ENCODE assay signal across 8 mouse cellular contexts in the genomic region with DNA sequence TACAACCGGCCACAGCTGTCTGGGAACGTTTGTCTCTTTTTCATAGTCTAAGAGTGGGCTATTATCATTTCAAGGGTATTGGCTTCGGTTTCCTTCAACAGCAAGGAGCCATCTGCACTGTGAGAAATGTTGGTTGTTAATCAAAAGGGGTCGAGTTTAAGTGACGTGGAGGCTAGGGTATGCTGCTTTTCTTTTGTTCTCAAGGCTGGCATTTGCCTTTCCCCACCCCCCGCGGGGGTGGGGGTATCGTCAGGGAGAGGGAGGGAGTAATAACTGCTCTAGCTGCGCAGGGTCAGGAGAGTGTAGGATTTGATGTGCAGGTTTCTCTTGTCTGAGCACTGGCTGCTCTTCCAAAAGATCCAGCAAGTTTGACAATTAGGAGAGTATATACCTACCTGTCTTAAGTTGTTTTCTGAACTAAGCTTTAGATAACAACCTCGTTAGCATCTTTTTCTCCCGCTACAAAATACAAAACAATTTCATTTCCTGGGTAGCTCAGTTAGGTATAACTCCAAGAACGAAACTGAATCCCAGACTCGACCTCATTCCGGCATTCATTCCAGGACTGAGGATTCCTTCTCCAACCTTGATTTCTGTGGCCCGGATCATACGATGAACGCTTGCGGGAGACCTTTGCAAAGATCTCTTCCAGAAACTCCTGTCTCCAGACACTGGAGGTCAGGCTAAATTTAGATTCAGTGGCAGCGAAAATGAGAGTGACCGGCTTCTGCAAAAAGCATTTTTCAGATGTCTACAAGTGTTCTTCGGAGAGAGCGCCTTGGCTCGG. TPM values are rescaled to one million over a fixed set of nuclear protein-coding genes. Genes with fewer than 3 reads are reported as not detected.
DNase-seq lines count a peak whose midpoint lies in the region; ATAC-seq and TF ChIP-seq lines count a peak whose summit lies in the region.

No protein-coding gene starts in this region.

- H3K9ac ChIP-seq in embryonic facial prominence, embryonic 14.5 days (ENCODE audit: low read depth, low read length) = peak overlapping the region; percentile 77
- peak overlapping the region; percentile 82 for H3K9ac ChIP-seq in hindbrain, embryonic 13.5 days
- H3K9ac ChIP-seq in liver, embryonic 14.5 days (replicated peaks) = peak overlapping the region; percentile 66

- H3K4me3 ChIP-seq in embryonic facial prominence, embryonic 14.5 days (ENCODE audit: low read depth, low read length) = peak overlapping the region; percentile 78
- peak overlapping the region; percentile 71 for H3K4me3 ChIP-seq in hindbrain, embryonic 13.5 days
- H3K4me3 ChIP-seq in liver, embryonic 14.5 days (ENCODE audit: insufficient read depth in 1 of 2, low read depth in 2 of 2, low read length in 2 of 2) = peak overlapping the region; percentile 77 to 99

- no peaks in the 10 kb centered on the region for H3K27me3 ChIP-seq in embryonic facial prominence, embryonic 14.5 days (replicated peaks; ENCODE audit: control insufficient read depth, insufficient read depth, low read length)
- H3K27me3 ChIP-seq in hindbrain, embryonic 13.5 days = no peaks in the 10 kb centered on the region
- no peaks in the 10 kb centered on the region for H3K27me3 ChIP-seq in liver, embryonic 14.5 days (ENCODE audit: control insufficient read depth, insufficient read depth, low read length)

- no peak for TF ChIP-seq CTCF in liver, embryonic 14.5 days (IDR thresholded peaks at IDR 0.05; ENCODE audit: low read depth)

- H3K36me3 ChIP-seq in embryonic facial prominence, embryonic 14.5 days (ENCODE audit: control insufficient read depth, insufficient read depth, low read length) = no peaks in the 10 kb centered on the region
- H3K36me3 ChIP-seq in hindbrain, embryonic 13.5 days = no peaks in the 10 kb centered on the region
- no peaks in the 10 kb centered on the region for H3K36me3 ChIP-seq in liver, embryonic 14.5 days (replicated peaks; ENCODE audit: control insufficient read depth, insufficient read depth, low read depth)

- ATAC-seq in embryonic facial prominence, embryonic 14.5 days (ENCODE audit: low read depth) = peak; percentile 60
- peak; percentile 66 for ATAC-seq in hindbrain, embryonic 13.5 days (ENCODE audit: low FRiP score)
- ATAC-seq in liver, embryonic 14.5 days (ENCODE audit: insufficient read depth) = no peak

- H3K4me2 ChIP-seq in embryonic facial prominence, embryonic 14.5 days (ENCODE audit: low read depth, low read length) = peak overlapping the region; percentile 74
- peak overlapping the region; percentile 73 for H3K4me2 ChIP-seq in hindbrain, embryonic 13.5 days
- H3K4me2 ChIP-seq in liver, embryonic 14.5 days (ENCODE audit: low read depth) = peak overlapping the region; percentile 97

- no peak for TF ChIP-seq EP300 in liver, embryonic 14.5 days (IDR thresholded peaks at IDR 0.05; ENCODE audit: low read depth)

- H3K9me3 ChIP-seq in embryonic facial prominence, embryonic 14.5 days (ENCODE audit: control insufficient read depth, low read length) = no peaks in the 10 kb centered on the region
- H3K9me3 ChIP-seq in hindbrain, embryonic 13.5 days = no peaks in the 10 kb centered on the region
- H3K9me3 ChIP-seq in liver, embryonic 14.5 days (ENCODE audit: control insufficient read depth, low read length) = no peaks in the 10 kb centered on the region

- WGBS in embryonic facial prominence, embryonic 14.5 days = under 1% methylated on average over 23 of the region's 23 CpGs
- under 1% methylated on average over 23 of the region's 23 CpGs for WGBS in hindbrain, embryonic 13.5 days
- WGBS in liver, embryonic 14.5 days (ENCODE audit: insufficient replicate concordance) = 1% methylated on average over 23 of the region's 23 CpGs

- no peaks in the 10 kb centered on the region for H3K4me1 ChIP-seq in embryonic facial prominence, embryonic 14.5 days (ENCODE audit: control insufficient read depth, insufficient read depth, low read length)
- H3K4me1 ChIP-seq in hindbrain, embryonic 13.5 days (replicated peaks) = peaks cover 22% of the 10 kb centered on the region
- peaks cover 11 to 13% of the 10 kb centered on the region in 2 experiments for H3K4me1 ChIP-seq in liver, embryonic 14.5 days (replicated peaks; ENCODE audit: control insufficient read depth in 2 of 2, insufficient read depth in 2 of 2, low read length in 1 of 2)

- peak overlapping the region; percentile 90 for H3K27ac ChIP-seq in embryonic facial prominence, embryonic 14.5 days (replicated peaks; ENCODE audit: low read depth, low read length)
- H3K27ac ChIP-seq in hindbrain, embryonic 13.5 days = peak overlapping the region; percentile 95
- H3K27ac ChIP-seq in liver, embryonic 14.5 days = peak overlapping the region; percentile 72

- peak; percentile 32 for DNase-seq in ovary, adult 18-20 months (ENCODE audit: low spot score)
- DNase-seq in ovary, postnatal 10 days (ENCODE audit: low spot score) = no peak
- DNase-seq in adrenal gland, postnatal 36 days = peak; percentile 59 to 74
- peak; percentile 79 for DNase-seq in embryonic facial prominence, embryonic 14.5 days (ENCODE audit: low spot score)
- DNase-seq in liver, embryonic 14.5 days (ENCODE audit: low read depth in 3 of 3, low spot score in 3 of 3) = no peak
- peak; percentile 6 for DNase-seq in ovary, postnatal 14 days (ENCODE audit: low spot score)
- no peak for DNase-seq in gastrocnemius, adult 8-10 months (ENCODE audit: low spot score in 2 of 2)

RNA-seq across cellular contexts. Expression of a gene that starts 0.7 kb away (rescaled TPM):
- total RNA-seq in adrenal gland, postnatal 36 days (2021) = 10 to 100 TPM; 79.9 to 82.5 TPM
- polyA plus RNA-seq in embryonic facial prominence, embryonic 14.5 days (2014; fragmentation: Nextera tagmentation; extraction: Ambion mirVana) = 23.1 and 25.4 TPM in 2 replicates
- polyA plus RNA-seq in hindbrain, embryonic 13.5 days (2015; fragmentation: Nextera tagmentation; extraction: Ambion mirVana) = 41.4 and 46.8 TPM in 2 replicates
- polyA plus RNA-seq in liver, embryonic 14.5 days (2012; rRNA removed) = 5.5 and 10.4 TPM in 2 replicates
- 16.3 and 17.6 TPM in 2 replicates for polyA plus RNA-seq in liver, embryonic 14.5 days (2014; fragmentation: Nextera tagmentation; extraction: Ambion mirVana)
- total RNA-seq in gastrocnemius, adult 8-10 months (2022) = 10 to 100 TPM; 46.2 to 62.6 (median 48.7) TPM

RNA-seq across cellular contexts. Expression of a gene that starts 31.5 kb away (rescaled TPM):
- total RNA-seq in adrenal gland, postnatal 36 days (2021) = 100 to 1,000 TPM; 104 to 123 TPM
- 53.0 and 55.5 TPM in 2 replicates for polyA plus RNA-seq in embryonic facial prominence, embryonic 14.5 days (2014; fragmentation: Nextera tagmentation; extraction: Ambion mirVana)
- 21.5 and 22.2 TPM in 2 replicates for polyA plus RNA-seq in hindbrain, embryonic 13.5 days (2015; fragmentation: Nextera tagmentation; extraction: Ambion mirVana)
- polyA plus RNA-seq in liver, embryonic 14.5 days (2012; rRNA removed) = 22.7 and 26.6 TPM in 2 replicates
- 64.7 and 72.3 TPM in 2 replicates for polyA plus RNA-seq in liver, embryonic 14.5 days (2014; fragmentation: Nextera tagmentation; extraction: Ambion mirVana)
- total RNA-seq in gastrocnemius, adult 8-10 months (2022) = 1 to 10 TPM; 4.6 to 8.7 (median 6.6) TPM

RNA-seq across cellular contexts. Expression of a gene that starts 45.3 kb away (rescaled TPM):
- 10 to 100 TPM; 14.5 to 16.6 TPM for total RNA-seq in adrenal gland, postnatal 36 days (2021)
- polyA plus RNA-seq in embryonic facial prominence, embryonic 14.5 days (2014; fragmentation: Nextera tagmentation; extraction: Ambion mirVana) = 14.9 and 18.5 TPM in 2 replicates
- polyA plus RNA-seq in hindbrain, embryonic 13.5 days (2015; fragmentation: Nextera tagmentation; extraction: Ambion mirVana) = 61.9 and 65.4 TPM in 2 replicates
- polyA plus RNA-seq in liver, embryonic 14.5 days (2012; rRNA removed) = 2.7 and 2.8 TPM in 2 replicates
- polyA plus RNA-seq in liver, embryonic 14.5 days (2014; fragmentation: Nextera tagmentation; extraction: Ambion mirVana) = 5.7 and 6.3 TPM in 2 replicates
- total RNA-seq in gastrocnemius, adult 8-10 months (2022) = 1 to 10 TPM; 4.6 to 8.9 (median 6.2) TPM

Comparison
In these comparisons a context has a peak if more than half of its experiments do, and no peak if none do; other contexts are left out.
1. DNase-seq: peak in ovary, adult 18-20 months (single experiment), adrenal gland, postnatal 36 days (2 of 2), embryonic facial prominence, embryonic 14.5 days (single experiment) and ovary, postnatal 14 days (single experiment); none in ovary, postnatal 10 days (single experiment), liver, embryonic 14.5 days (0 of 3) and gastrocnemius, adult 8-10 months (0 of 2).
2. Peak in every context shown above with its lines, with median percentiles within 50 percentile points of each other: H3K27ac ChIP-seq, H3K4me2 ChIP-seq, H3K4me3 ChIP-seq and H3K9ac ChIP-seq.